Mouse (Mus musculus) bone marrow macrophage, adult 2 months (primary cell): ENCODE measurements around the gene Ndc1.

Experiments used
- CTCF ChIP-seq: IDR thresholded peaks from 2 replicates; pipeline ENCODE4 v1.5.1; 2012; ENCODE audit warnings: low read depth, mild to moderate bottlenecking, low read length, moderate library complexity
- POLR2A ChIP-seq: IDR thresholded peaks from 2 replicates; pipeline ENCODE4 v1.6.1; 2012; ENCODE audit warnings: mild to moderate bottlenecking, low read depth, low read length, borderline replicate concordance

DNA sequence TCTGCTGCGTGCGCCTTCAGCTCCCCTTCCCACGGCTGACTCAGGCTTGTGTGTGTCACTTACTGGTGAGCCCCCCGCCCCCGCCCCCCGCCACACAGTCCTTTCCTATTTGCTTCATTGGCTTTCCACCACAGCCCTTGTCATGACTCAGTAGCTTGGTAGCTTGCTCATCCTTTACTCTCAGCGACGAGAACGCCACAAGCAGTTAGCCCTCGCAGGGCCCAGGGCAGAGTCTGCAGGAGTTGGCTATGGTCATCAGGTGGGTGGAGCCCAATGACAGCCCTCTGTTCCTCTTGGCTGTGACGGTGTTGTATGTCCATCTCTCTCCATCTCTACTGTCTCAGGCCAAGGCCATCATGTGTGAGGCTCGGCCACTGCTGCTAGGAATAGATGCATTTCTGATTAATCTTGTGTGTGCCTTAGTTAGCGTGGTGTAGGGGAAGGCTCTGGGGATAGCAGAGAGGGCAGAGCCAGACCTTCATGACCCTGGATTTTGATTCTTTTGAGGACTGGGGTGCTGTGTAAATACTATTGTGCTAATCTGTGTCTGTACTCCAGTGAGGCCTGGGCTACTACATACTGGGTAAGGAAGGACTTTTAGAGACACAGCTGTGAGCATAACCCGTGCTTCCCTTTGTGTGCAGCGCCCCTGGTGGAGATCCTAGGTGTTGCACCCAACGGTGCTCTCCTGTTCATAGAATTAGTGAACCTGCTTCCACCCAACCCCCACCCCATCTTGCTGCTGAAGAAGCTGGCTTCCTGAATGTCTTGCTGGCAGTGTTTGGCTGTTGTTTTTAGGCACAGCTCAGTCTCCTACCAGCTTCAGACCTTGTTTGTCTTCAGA is 85.8 kb downstream of the Ndc1 start:
- TF ChIP-seq CTCF (peak; percentile 69), POLR2A (no peak)
